Mouse (Mus musculus): ENCODE results near the gene C730034F03Rik. TPM values are rescaled to one million over a fixed set of nuclear protein-coding genes. Genes with fewer than 3 reads are reported as not detected.
A peak's percentile ranks its signal among the peaks of the same experiment; 100 is the strongest.
"Not testable (repeated sequence)": the region's sequence is repeated elsewhere in the genome, so short reads cannot be mapped to it uniquely, and the experiment has no call there.

C730034F03Rik gene
- total RNA-seq, 1 experiment from 2014 or later, result 9.7 TPM

DNA sequence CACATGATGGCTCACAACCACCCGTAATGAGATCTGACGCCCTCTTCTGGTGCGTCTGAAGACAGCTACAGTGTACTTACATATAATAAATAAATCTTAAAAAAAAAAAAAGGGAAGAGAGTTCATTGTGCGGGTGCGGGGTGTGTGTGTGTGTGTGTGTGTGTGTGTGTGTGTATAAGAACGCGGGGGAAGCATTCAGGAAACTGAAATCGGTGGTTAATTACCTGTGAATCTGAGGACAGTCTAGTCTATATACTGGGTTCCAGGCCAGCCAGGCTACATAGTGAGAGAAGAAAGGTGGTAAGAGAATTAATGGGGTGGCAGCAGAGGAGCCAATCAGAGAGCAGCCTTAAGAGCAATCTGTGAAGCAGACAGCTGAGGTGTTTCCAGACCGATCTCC, 1.4 kb downstream of the C730034F03Rik start:
- ATAC-seq (replicated peaks; ENCODE audit: insufficient number of reproducible peaks, low FRiP score, low TSS enrichment, poor library complexity, severe bottlenecking), result not testable (repeated sequence)

DNA sequence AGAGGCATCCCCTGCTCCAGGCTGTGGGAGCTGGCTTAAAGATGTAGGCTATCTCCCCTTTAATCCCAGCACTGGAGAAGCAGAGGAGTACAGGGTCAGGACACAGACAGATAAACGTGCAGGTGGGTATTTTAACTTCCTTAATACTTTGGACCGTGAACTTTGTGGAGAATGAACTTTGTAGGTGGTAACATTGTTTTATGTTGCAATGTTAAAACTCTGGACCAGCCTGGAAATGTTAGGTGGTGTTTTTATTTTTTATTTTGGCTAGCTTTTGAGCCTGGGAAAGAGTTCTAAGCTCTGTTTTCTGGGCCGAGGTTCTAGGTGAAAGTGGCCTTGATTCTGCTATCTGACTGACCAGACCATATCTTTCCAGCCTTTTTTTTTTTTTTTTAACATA, 1.9 kb downstream of the C730034F03Rik start:
- no peak for ATAC-seq (replicated peaks; ENCODE audit: insufficient number of reproducible peaks, low FRiP score, low TSS enrichment, poor library complexity, severe bottlenecking)

DNA sequence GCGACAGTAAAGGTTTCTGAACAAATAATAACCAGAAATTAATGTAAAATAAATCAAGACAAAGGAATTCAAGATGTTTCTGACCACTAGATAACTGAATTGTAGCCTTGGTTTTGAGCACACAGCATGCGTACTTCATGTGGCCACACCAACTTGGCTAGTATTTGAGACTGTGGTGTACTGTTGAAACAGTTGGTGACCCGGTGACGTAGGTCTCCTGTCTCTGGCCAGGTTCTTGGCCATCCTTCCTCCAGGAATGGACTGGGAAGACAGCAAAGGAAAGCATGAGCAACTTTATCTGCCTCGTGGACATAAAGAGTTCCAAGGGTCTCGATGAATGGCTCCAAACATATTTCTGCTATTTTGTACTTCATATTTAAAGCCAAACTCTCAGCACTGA, 2.4 kb downstream of the C730034F03Rik start:
- ATAC-seq (replicated peaks; ENCODE audit: insufficient number of reproducible peaks, low FRiP score, low TSS enrichment, poor library complexity, severe bottlenecking), result no peak

- no peak for ATAC-seq (replicated peaks; ENCODE audit: insufficient number of reproducible peaks, low FRiP score, low TSS enrichment, poor library complexity, severe bottlenecking)
These were observed 3.6 kb downstream of the C730034F03Rik start for GRCm38 (mm10) chr15:89432946-89433345.

GRCm38 (mm10) chr15:89434136-89434535, 4.7 kb downstream of the C730034F03Rik start:
- ATAC-seq (replicated peaks; ENCODE audit: insufficient number of reproducible peaks, low FRiP score, low TSS enrichment, poor library complexity, severe bottlenecking), result no peak

DNA sequence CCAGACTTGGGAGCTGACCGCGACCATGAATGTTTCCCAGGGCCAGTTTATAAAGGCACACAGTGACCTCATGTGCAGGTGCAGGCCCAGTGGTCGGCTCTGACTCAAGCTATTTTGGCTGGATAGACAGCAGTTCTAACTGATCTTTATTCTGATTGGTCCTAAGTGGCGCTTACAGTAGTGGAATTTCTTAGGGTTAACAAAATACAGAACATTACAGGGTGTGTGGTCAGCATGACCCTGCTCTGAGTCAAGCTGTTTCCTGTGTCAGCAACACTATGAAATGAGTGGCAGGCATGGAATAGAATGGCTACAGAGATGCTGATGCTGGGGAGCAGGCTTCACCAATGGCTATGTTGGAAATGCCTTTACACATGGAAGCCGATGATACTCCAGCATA, 6.5 kb downstream of the C730034F03Rik start:
- ATAC-seq (replicated peaks; ENCODE audit: insufficient number of reproducible peaks, low FRiP score, low TSS enrichment, poor library complexity, severe bottlenecking), result no peak

DNA sequence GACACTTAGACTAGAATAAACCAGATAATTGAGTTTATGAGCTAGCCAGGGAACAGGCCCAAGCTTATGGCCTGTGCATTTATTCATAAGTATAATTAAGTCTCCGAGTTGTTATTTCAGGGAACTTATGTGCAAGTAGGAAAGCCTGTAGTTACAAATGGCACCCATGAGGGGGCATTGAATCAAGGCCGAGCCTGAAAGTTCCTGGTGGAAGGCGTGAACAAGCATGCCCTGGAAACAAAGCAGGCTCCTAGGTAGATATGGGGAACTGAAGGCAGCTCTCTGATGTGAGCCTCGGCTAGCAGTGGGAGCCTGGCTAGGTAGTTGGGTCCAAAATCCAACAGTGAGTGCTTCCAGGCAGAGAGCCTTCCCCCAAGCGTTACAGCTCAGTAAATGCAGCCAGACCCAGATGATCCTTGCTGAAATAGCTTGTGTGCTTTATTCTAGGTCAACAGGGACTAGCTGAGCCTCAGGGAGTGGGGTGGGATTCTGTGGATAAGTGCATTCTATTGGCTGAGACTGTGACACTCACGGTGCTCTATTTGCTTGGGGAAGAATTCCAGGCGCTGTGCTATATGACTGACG, 13.2 kb downstream of the C730034F03Rik start:
- ATAC-seq (replicated peaks; ENCODE audit: insufficient number of reproducible peaks, low FRiP score, low TSS enrichment, poor library complexity, severe bottlenecking), result no peak

GRCm38 (mm10) chr15:89452906-89453864, 23.8 kb downstream of the C730034F03Rik start:
- ATAC-seq (replicated peaks; ENCODE audit: insufficient number of reproducible peaks, low FRiP score, low TSS enrichment, poor library complexity, severe bottlenecking), result 0 out of 2 replicates have a peak, but pooled peaks have one; percentile 60

DNA sequence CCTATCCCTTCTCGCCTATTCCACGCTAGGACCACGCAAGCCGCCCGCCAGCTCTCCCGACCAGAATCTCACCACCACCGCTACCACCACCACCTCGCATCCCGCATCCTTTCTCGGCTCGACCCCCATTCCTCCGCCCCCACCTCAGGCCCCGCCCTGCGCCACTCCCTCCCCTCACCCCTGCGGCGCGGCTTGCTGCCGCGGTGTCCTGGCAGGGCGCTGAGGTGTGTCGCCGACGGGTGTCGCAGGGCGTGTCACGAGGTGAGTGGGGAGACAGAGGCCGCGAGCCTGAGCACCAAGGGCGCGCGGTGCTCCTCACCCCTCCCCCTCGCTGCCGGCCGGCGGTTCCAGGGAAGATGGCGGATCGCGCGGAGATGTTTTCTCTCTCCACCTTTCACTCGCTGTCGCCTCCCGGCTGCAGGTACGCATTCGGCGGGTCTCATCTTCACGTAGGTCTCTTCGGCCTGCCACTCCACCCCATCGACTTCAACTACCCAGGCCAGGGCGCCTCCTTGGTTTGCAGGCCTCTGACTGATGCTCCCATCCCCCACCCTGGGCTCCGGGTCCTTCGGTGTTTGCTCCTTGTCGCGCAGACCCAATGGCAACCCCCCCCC, 24.6 kb downstream of the C730034F03Rik start, which contains the start of gene Mapk8ip2:
Gene Mapk8ip2, plus strand, starts transcription at position 49 of the 614 bp plus-strand sequence.
- no peak for ATAC-seq (replicated peaks; ENCODE audit: insufficient number of reproducible peaks, low FRiP score, low TSS enrichment, poor library complexity, severe bottlenecking)

- no peak for ATAC-seq (replicated peaks; ENCODE audit: insufficient number of reproducible peaks, low FRiP score, low TSS enrichment, poor library complexity, severe bottlenecking)
These were observed 25.5 kb downstream of the C730034F03Rik start for GRCm38 (mm10) chr15:89454857-89455256.

DNA sequence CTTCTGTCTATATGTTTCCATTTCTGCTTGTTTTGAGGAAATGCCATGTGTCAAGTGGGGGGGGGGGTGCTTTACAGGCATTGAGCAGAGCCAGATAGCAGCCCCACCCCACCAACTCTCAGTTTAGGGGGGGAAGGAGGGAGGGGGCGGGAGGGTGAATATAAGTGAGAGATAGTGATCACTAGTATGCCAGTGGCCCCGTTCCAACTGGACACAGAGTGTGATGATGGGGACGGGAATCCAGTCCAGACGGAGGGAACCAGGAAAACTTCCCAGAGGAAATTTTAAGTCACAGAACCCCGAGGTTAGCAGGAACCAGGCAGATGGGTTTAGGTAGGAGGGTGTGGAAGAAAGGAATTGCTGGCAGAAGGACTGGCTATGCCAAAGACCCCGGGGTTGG, 26.3 kb downstream of the C730034F03Rik start:
- ATAC-seq (replicated peaks; ENCODE audit: insufficient number of reproducible peaks, low FRiP score, low TSS enrichment, poor library complexity, severe bottlenecking), result no peak

- no peak; the same call in 1 of the 2 replicates for ATAC-seq (replicated peaks; ENCODE audit: insufficient number of reproducible peaks, low FRiP score, low TSS enrichment, poor library complexity, severe bottlenecking)
These were observed 29.6 kb downstream of the C730034F03Rik start for GRCm38 (mm10) chr15:89458942-89459341.

DNA sequence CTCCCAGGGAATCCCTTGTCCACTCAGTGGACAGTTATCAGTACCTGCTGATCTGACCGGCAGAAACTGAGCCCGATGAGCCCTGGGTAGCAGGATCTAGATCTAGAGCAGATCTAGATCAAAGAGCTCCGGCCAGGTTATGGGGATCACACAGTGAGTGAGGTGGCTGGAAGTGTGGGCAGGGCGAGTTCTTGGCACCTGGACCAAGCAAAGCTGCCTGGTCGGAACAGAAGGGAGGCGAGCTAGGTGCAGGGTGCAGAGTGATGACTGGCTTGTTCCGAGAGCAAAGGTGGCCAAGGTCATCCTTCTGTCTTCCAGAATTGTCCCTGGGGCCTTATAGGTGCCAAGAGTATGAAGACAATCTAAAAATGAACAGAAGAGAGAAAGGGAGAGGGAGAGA, 30.4 kb downstream of the C730034F03Rik start:
- no peak for ATAC-seq (replicated peaks; ENCODE audit: insufficient number of reproducible peaks, low FRiP score, low TSS enrichment, poor library complexity, severe bottlenecking)

- ATAC-seq (replicated peaks; ENCODE audit: insufficient number of reproducible peaks, low FRiP score, low TSS enrichment, poor library complexity, severe bottlenecking), result no peak
These were observed 30.9 kb downstream of the C730034F03Rik start for GRCm38 (mm10) chr15:89460298-89460697.

- no peak for ATAC-seq (replicated peaks; ENCODE audit: insufficient number of reproducible peaks, low FRiP score, low TSS enrichment, poor library complexity, severe bottlenecking)
These were observed 31.9 kb downstream of the C730034F03Rik start for GRCm38 (mm10) chr15:89461321-89461720.

DNA sequence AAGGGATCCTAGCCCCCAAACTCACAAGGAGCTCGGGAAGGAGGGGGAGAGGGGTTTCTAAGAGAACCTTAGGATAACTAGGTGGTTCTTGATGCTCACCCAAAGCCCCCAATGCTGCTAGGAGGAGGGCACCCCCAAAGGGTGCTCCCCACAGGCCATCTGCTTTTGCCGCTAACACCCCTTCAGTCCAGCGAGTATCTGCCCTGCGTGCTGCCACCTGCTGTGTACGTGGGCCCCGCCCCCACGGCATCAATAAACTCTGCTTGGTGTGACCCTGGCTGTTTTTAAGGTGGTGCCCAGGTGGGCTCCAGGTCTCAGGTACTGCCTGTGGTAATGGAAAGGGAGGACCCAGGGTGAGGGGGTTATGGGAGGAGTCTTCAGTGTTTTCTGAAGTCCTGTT, 32.8 kb downstream of the C730034F03Rik start:
- no peak for ATAC-seq (replicated peaks; ENCODE audit: insufficient number of reproducible peaks, low FRiP score, low TSS enrichment, poor library complexity, severe bottlenecking)

- ATAC-seq (replicated peaks; ENCODE audit: insufficient number of reproducible peaks, low FRiP score, low TSS enrichment, poor library complexity, severe bottlenecking), result no peak
These were observed 34.2 kb downstream of the C730034F03Rik start for GRCm38 (mm10) chr15:89463334-89464235.

GRCm38 (mm10) chr15:89465052-89465451, 35.7 kb downstream of the C730034F03Rik start:
- ATAC-seq (replicated peaks; ENCODE audit: insufficient number of reproducible peaks, low FRiP score, low TSS enrichment, poor library complexity, severe bottlenecking), result no peak

Measured in monocyte, adult 5-6 weeks (primary cell).